Mouse (Mus musculus): ENCODE measurements around the gene Vmn1r169. TPM values are rescaled to one million over a fixed set of nuclear protein-coding genes. Genes with fewer than 3 reads are reported as not detected.
"Not testable (repeated sequence)": the region's sequence is repeated elsewhere in the genome, so short reads cannot be mapped to it uniquely, and the experiment has no call there.

Gene Vmn1r169
- total RNA-seq (2012; rRNA removed): not detected in 2 replicates
- total RNA-seq (2014; rRNA removed): not detected in 2 replicates
- not detected in 2 replicates for polyA plus RNA-seq (2012; ENCODE audit: insufficient read length, low read depth)

GRCm38 (mm10) chr7:23575226-23575625 lies at the start of gene Vmn1r169:
Gene Vmn1r169 (plus strand): TSS chr7:23575526.
- dilution Hi-C loops (cut with MboI; ENCODE audit: extremely low pct_ligation_motif_present, extremely low pct_unique_long_range_greater_than_20kb, low sequenced_read_pairs); H3K4me3 ChIP-seq (replicated peaks in 1 of 3; ENCODE audit: low read depth in 2 of 3, low read length in 2 of 3, poor library complexity in 1 of 3); H3K4me1 ChIP-seq (ENCODE audit: control insufficient read depth in 1 of 2, insufficient read depth in 2 of 2); DNase-seq (ENCODE audit: extremely low read depth); H3K9ac ChIP-seq (ENCODE audit: insufficient read depth, low read depth); H3K9me3 ChIP-seq (replicated peaks; ENCODE audit: low read length); H3K4me2 ChIP-seq (ENCODE audit: insufficient read depth, low read depth, poor library complexity, severe bottlenecking); in situ Hi-C loops (cut with MboI; ENCODE audit: low pct_ligation_motif_present, low pct_unique_long_range_greater_than_20kb, low sequenced_read_pairs); H3K36me3 ChIP-seq (replicated peaks in 1 of 2; ENCODE audit: control insufficient read depth in 1 of 2, insufficient read depth in 1 of 2, low read length in 1 of 2); H3K79me2 ChIP-seq (replicated peaks; ENCODE audit: control insufficient read depth, extremely low read depth, insufficient read depth, poor library complexity, severe bottlenecking); H3K27ac ChIP-seq (ENCODE audit: insufficient read depth, low read depth); H3K27me3 ChIP-seq (replicated peaks): not testable (repeated sequence)

GRCm38 (mm10) chr7:23539432-23539831 lies 35.9 kb upstream of the Vmn1r169 start, which contains the start of gene Vmn1r168:
Gene Vmn1r168 (plus strand): TSS chr7:23539732.
- H3K4me3 ChIP-seq (replicated peaks in 1 of 3; ENCODE audit: low read depth in 2 of 3, low read length in 2 of 3, poor library complexity in 1 of 3); H3K27me3 ChIP-seq (replicated peaks); H3K9me3 ChIP-seq (replicated peaks; ENCODE audit: low read length); H3K79me2 ChIP-seq (replicated peaks; ENCODE audit: control insufficient read depth, extremely low read depth, insufficient read depth, poor library complexity, severe bottlenecking); in situ Hi-C loops (cut with MboI; ENCODE audit: low pct_ligation_motif_present, low pct_unique_long_range_greater_than_20kb, low sequenced_read_pairs); H3K27ac ChIP-seq (ENCODE audit: insufficient read depth, low read depth); DNase-seq (ENCODE audit: extremely low read depth); H3K9ac ChIP-seq (ENCODE audit: insufficient read depth, low read depth); H3K4me2 ChIP-seq (ENCODE audit: insufficient read depth, low read depth, poor library complexity, severe bottlenecking); dilution Hi-C loops (cut with MboI; ENCODE audit: extremely low pct_ligation_motif_present, extremely low pct_unique_long_range_greater_than_20kb, low sequenced_read_pairs); H3K36me3 ChIP-seq (replicated peaks in 1 of 2; ENCODE audit: control insufficient read depth in 1 of 2, insufficient read depth in 1 of 2, low read length in 1 of 2); H3K4me1 ChIP-seq (ENCODE audit: control insufficient read depth in 1 of 2, insufficient read depth in 2 of 2): not testable (repeated sequence)

GRCm38 (mm10) chr7:23605875-23606274 lies 30.5 kb downstream of the Vmn1r169 start, which contains the start of gene Vmn1r170:
Gene Vmn1r170 (plus strand): TSS chr7:23606175.
- in situ Hi-C loops (cut with MboI; ENCODE audit: low pct_ligation_motif_present, low pct_unique_long_range_greater_than_20kb, low sequenced_read_pairs); H3K36me3 ChIP-seq (replicated peaks in 1 of 2; ENCODE audit: control insufficient read depth in 1 of 2, insufficient read depth in 1 of 2, low read length in 1 of 2); H3K27me3 ChIP-seq (replicated peaks); H3K4me3 ChIP-seq (replicated peaks in 1 of 3; ENCODE audit: low read depth in 2 of 3, low read length in 2 of 3, poor library complexity in 1 of 3); H3K4me1 ChIP-seq (ENCODE audit: control insufficient read depth in 1 of 2, insufficient read depth in 2 of 2); H3K27ac ChIP-seq (ENCODE audit: insufficient read depth, low read depth); DNase-seq (ENCODE audit: extremely low read depth); dilution Hi-C loops (cut with MboI; ENCODE audit: extremely low pct_ligation_motif_present, extremely low pct_unique_long_range_greater_than_20kb, low sequenced_read_pairs); H3K9me3 ChIP-seq (replicated peaks; ENCODE audit: low read length); H3K4me2 ChIP-seq (ENCODE audit: insufficient read depth, low read depth, poor library complexity, severe bottlenecking); H3K9ac ChIP-seq (ENCODE audit: insufficient read depth, low read depth); H3K79me2 ChIP-seq (replicated peaks; ENCODE audit: control insufficient read depth, extremely low read depth, insufficient read depth, poor library complexity, severe bottlenecking): not testable (repeated sequence)

Other genes with a start within 250 kb of the Vmn1r169 start
- not detected in 2 replicates for gene Nlrp5, start 189.6 kb upstream of the Vmn1r169 start, total RNA-seq (2012; rRNA removed)
- gene Nlrp5, start 189.6 kb upstream of the Vmn1r169 start, total RNA-seq (2014; rRNA removed): not detected in 2 replicates
- not detected in 2 replicates for gene Nlrp5, start 189.6 kb upstream of the Vmn1r169 start, polyA plus RNA-seq (2012; ENCODE audit: insufficient read length, low read depth)
- not detected in 2 replicates for gene Vmn1r167, start 68.3 kb upstream of the Vmn1r169 start, total RNA-seq (2012; rRNA removed)
- gene Vmn1r167, start 68.3 kb upstream of the Vmn1r169 start, total RNA-seq (2014; rRNA removed): not detected in 2 replicates
- gene Vmn1r167, start 68.3 kb upstream of the Vmn1r169 start, polyA plus RNA-seq (2012; ENCODE audit: insufficient read length, low read depth): not detected in 2 replicates
- gene Vmn1r168, start 35.8 kb upstream of the Vmn1r169 start, total RNA-seq (2012; rRNA removed): not detected in 2 replicates
- not detected in 2 replicates for gene Vmn1r168, start 35.8 kb upstream of the Vmn1r169 start, total RNA-seq (2014; rRNA removed)
- gene Vmn1r168, start 35.8 kb upstream of the Vmn1r169 start, polyA plus RNA-seq (2012; ENCODE audit: insufficient read length, low read depth): not detected in 2 replicates
- gene Vmn1r170, start 30.6 kb downstream of the Vmn1r169 start, total RNA-seq (2012; rRNA removed): not detected in 2 replicates
- not detected in 2 replicates for gene Vmn1r170, start 30.6 kb downstream of the Vmn1r169 start, total RNA-seq (2014; rRNA removed)
- not detected in 2 replicates for gene Vmn1r170, start 30.6 kb downstream of the Vmn1r169 start, polyA plus RNA-seq (2012; ENCODE audit: insufficient read length, low read depth)
- not detected in 2 replicates for gene Vmn1r171, start 55.2 kb downstream of the Vmn1r169 start, total RNA-seq (2012; rRNA removed)
- gene Vmn1r171, start 55.2 kb downstream of the Vmn1r169 start, total RNA-seq (2014; rRNA removed): not detected in 2 replicates
- gene Vmn1r171, start 55.2 kb downstream of the Vmn1r169 start, polyA plus RNA-seq (2012; ENCODE audit: insufficient read length, low read depth): not detected in 2 replicates
- not detected in 2 replicates for gene Vmn1r172, start 82.8 kb downstream of the Vmn1r169 start, total RNA-seq (2012; rRNA removed)
- gene Vmn1r172, start 82.8 kb downstream of the Vmn1r169 start, total RNA-seq (2014; rRNA removed): not detected in 2 replicates
- gene Vmn1r172, start 82.8 kb downstream of the Vmn1r169 start, polyA plus RNA-seq (2012; ENCODE audit: insufficient read length, low read depth): not detected in 2 replicates
- gene Vmn1r173, start 125.2 kb downstream of the Vmn1r169 start, total RNA-seq (2012; rRNA removed): not detected in 2 replicates
- not detected in 2 replicates for gene Vmn1r173, start 125.2 kb downstream of the Vmn1r169 start, total RNA-seq (2014; rRNA removed)
- not detected in 2 replicates for gene Vmn1r173, start 125.2 kb downstream of the Vmn1r169 start, polyA plus RNA-seq (2012; ENCODE audit: insufficient read length, low read depth)
- gene Vmn1r174, start 176.7 kb downstream of the Vmn1r169 start, total RNA-seq (2012; rRNA removed): not detected in 2 replicates
- not detected in 2 replicates for gene Vmn1r174, start 176.7 kb downstream of the Vmn1r169 start, total RNA-seq (2014; rRNA removed)
- not detected in 2 replicates for gene Vmn1r174, start 176.7 kb downstream of the Vmn1r169 start, polyA plus RNA-seq (2012; ENCODE audit: insufficient read length, low read depth)
- gene Vmn1r175, start 235.1 kb downstream of the Vmn1r169 start, total RNA-seq (2012; rRNA removed): not detected in 2 replicates
- gene Vmn1r175, start 235.1 kb downstream of the Vmn1r169 start, total RNA-seq (2014; rRNA removed): not detected in 2 replicates
- gene Vmn1r175, start 235.1 kb downstream of the Vmn1r169 start, polyA plus RNA-seq (2012; ENCODE audit: insufficient read length, low read depth): not detected in 2 replicates